Mouse (Mus musculus): Measurements from ENCODE around the gene Olfr576. TPM values are rescaled to one million over a fixed set of nuclear protein-coding genes. Genes with fewer than 3 reads are reported as not detected.
A peak's percentile ranks its signal among the peaks of the same experiment; 100 is the strongest.

Olfr576 gene
- total RNA-seq (2021) (not detected), polyA plus RNA-seq (2012; rRNA removed) (not detected in 2 replicates)
- long read RNA-seq: 0 reads

DNA sequence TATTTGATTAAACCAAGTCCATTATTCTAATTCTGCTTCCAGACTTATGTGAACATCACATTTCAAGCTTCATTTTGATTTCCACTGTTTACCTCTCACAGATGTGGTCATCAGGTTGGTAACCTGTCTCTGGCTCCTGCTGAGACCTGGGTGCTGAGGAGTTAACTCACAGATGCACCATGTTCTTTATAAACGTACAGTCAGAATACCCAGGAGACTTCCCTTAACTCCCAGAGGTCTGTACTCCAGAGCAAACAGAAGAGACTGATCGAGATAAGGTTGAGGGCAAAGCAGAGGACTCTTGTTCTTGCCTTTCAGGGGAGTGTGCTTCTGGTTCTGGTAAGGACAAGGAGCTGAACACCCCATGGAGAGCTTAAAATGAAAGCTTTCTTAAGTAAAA, at the start of gene Olfr576:
Olfr576 (plus strand) TSS at position 301 of the 400 bp plus-strand sequence.
- no peak for DNase-seq

DNA sequence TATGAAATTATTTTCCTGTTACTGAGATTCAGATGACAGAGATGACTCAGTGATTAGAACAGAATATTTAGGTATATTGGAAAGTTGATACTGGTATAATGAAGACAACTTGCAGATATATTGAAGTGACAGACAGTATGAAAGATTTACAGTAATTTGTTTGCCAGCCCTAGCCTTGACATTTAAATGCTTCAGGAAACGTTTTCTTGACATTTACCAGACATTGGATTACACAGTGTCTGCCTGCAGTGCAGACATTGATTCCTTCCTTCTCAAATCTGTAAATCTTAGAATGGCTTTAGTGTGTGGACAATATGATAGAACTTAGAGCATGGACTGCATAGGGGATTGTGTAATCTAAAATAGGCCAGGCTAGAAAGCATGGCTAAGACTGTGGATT, 47.2 kb upstream of the Olfr576 start:
- DNase-seq: no peak

DNA sequence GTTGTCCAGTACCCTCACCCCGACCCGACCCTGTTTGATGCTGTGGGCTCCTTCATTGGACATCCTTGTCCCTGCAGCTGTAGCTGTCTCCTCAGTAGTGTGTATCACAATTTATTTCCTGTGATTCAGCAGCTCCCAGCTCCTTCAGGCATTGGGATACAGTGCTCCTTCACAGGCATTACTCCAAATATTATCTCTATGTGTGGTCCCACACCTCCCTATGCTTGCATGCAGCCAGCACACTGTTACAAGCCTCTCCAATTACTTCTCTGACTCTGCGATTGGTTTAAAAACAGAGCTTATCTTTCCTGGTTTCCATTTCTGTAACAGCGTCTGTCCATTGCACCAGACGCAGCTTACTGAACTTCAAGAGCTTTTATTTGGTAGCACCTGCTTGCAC, 46.1 kb upstream of the Olfr576 start:
- DNase-seq: no peak

DNA sequence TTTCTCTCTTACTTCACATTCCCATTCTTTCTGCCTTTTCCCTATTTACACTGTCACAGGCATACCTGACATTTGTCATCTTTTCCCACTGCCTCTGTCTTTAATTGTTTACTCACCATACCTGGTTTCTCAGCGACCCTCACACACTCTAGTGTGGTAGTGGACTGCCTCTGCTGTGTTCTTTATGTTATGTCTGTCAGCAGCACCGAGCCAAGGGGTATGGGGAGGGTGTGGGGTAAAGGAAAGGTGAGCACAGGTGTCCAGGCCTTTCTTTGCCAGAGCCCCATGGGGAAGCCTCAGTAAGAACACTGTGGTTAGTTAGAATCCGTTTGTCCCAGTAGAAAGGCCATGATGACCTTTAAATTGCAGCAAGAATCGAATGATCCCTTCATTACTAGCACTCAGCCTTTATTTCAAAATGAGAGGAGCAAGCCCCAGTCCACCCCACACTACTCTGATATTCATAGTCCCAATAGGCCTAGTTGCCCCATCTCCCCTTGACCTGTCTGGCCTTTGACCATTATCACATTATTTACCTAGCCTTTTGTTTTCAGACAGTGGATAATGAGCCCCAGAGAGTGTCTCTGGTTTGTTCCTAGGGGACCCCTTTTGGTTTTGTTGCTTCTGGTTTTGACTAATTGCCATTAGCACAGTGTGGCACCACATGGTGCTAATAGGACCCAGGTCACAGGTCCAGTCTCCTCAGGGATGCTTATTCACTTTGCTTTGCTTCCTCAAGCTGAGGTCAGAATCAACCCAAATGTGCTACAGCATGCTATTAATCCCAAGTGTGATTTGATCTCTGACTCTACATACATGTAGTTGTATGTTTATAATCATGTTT, 45.2 kb upstream of the Olfr576 start, which contains the start of gene Olfr571:
Olfr571 (minus strand) TSS at position 505 of the 844 bp plus-strand sequence.
- no peak for DNase-seq

DNA sequence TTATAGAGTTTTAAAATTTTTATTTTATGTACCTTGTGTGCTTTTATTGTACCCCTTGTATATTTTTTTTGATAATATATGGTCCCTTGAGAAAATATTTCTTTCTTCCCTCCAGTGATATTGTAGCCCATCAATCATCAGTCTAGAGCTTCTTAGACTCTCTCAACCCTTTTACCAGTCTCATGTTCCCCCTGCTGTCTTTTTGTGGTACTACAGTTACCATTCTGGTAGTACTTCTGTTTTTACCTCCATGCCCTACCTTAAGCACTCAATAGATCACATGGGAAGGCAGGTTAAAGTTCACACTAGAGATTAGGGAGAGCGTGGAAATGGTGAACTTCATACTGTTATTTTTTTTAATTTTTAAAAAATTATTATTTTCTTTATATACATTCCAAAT, 42.8 kb upstream of the Olfr576 start:
- peak; percentile 9 for DNase-seq

DNA sequence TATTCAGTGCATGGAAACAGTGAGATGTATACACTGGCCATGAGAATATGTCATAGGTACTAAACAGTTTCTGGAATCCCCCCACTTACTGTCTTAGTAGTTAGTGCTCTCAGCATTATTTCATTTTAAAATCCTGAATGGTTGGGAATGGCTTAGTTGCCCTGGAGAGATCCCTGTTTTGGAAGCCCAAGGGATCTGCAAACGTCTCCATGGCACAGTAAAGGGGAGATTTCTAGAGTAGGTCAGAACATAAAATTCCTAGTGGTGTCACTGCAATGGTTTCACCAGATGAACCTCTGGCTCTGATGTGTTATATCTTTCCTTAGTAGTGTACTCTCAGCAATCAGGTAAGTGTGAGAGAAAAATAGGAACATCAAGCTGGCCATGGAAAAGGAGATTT, 38.4 kb upstream of the Olfr576 start, which contains the start of gene Olfr572:
Olfr572 (plus strand) TSS at position 301 of the 400 bp plus-strand sequence.
- no peak for DNase-seq

DNA sequence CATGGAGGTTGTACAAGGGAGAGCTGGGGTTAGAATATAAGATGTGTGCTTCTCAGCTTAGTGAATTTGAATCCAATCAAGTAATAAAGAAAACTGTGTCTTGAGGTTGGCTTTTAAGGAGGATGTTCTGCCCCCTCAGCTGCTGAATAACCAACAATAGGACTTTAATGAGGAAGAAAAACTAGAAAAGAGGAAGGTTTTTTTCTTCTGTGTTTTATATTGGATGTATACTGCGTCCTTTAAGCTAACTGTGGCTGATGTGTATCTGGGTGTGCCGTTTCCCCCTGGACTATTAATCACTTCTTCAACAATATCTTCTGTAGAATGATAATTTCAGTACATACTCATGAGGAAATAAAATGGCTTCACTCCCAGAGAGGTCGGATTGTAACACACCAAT, 35.4 kb upstream of the Olfr576 start:
- no peak for DNase-seq

DNA sequence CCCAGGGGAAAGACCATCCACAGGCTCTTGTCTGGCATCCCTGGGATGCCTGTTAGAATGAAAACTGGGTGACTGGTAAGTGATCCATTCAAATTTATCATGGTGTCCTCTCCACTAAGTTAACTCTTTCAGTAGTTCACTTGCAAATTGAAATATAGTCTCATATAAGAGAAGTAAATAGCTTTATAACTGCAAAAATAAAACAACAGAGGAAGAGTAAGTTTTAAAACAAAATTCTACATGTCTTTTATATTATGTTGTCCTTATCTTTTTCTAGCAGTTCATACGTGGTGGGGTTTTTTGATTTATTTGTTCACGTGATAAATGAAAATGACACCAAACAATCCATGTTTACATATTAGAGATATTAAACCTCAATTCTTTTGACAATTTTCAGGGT, 20.0 kb upstream of the Olfr576 start, which contains the start of gene Olfr573-ps1:
Olfr573-ps1 (minus strand) TSS at position 101 of the 400 bp plus-strand sequence.
- no peak for DNase-seq

DNA sequence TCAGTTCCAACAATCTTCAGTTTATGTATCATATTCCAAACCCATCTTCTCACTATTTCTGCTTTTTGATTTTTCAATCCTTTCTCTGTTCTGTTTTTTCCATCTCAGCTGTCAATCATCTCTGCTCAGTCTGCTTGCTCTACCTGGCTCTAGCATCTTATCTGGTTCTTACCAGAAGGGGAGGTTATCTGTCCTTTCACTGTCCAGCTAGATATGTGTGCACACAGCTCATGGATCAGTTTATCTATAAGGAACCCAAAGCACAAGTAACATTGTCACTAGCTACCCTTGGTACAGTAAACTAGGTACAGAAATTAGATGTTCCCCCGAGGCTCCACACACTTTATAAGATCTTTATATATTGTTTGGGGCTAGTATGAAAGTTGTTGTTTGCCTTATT, 19.0 kb upstream of the Olfr576 start:
- DNase-seq: no peak

DNA sequence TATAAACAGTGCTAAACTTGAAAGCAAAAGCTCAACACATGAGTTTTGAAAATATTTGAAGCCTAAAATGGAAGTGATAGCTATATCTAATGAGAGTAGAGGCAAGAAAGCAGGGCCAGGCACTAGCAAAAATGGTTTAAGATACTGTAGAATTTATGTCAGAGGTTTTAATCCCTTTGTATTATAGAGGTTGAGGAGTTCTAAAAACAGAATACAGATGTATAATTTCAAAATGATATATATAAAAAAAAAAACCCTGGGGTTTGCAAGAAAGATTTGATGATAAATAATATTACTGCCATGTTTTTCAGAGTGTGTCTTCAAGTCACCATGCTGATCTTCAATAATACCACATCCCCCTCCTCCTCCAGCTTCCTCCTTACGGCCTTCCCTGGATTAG, 14.3 kb upstream of the Olfr576 start, which contains the start of gene Olfr574:
Olfr574 (plus strand) TSS at position 301 of the 400 bp plus-strand sequence.
- no peak for DNase-seq

DNA sequence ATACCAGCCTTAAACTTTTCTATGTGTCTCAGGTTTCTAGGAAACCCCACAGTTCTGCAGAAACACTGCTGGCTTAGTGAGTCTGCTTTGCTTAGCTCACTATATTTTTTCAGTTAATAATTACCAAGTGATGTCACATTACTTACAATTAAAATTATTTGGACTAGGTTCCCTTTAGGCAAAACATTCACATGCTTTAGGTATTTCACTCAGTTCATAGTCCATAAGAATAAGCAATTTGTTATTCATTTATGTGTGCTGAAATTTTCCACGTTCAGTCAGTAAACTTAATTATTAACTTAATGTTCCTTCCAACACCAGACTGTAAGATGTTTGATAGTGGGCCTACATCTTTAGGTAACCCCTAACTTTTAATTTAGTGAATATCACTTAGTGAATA, 11.7 kb upstream of the Olfr576 start:
- no peak for DNase-seq

DNA sequence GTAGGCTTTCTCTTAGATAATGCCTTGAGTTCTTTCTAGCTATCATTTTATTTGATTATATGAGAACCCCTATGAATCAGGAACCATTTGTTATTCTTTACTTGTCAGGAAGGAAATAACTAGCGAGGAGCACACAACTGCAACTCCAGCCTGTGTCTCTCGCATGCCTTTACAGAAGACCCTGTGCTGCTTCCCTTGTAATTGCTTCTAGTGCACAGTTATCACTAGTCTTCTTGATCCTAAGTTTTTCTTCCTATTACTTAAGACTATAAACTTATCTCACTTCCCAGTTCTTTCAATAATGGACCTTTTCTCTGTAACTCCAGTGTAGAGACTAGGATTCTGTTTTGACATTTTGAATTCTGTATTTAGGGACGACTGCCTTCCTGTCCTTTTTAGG, 4.3 kb upstream of the Olfr576 start:
- no peak for DNase-seq

DNA sequence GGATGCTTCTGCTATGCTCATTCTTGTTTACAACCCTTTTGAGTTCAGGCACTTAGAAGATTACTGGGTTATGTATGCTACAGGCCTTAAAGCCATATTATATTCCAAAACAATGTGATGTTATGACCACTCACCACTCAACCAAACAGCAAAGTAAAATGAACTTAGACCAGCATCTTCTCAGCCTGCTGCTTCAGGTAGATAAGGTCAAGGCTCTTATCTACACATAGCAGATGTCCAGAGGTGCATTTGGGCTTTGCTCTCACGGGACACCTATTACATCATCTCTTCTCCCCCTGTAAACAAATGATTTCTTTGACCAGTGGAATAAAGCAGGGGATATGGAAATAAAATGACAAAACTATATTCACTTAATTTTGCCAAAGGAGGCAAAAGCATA, 3.9 kb upstream of the Olfr576 start, which contains the start of gene Olfr575:
Olfr575 (minus strand) TSS at position 183 of the 400 bp plus-strand sequence.
- DNase-seq: no peak

DNA sequence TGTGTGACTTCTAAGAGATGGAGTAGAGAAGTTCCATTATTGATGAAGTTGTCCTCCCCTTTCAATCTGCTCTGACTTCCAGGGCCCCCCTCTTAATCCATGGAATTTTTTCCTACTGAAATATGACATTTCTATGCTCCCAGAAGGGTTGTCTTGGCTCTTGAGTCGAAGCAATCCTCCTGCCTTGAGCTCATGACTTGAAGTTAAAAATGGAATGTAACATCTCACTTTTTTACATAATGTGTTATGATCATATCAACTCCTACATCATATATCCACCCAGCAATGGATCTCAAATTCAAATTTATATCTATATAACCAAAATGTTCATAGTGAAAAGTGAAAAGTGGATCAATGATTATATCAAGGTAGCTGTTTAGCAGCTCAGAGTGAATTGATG, 11.9 kb downstream of the Olfr576 start:
- no peak for DNase-seq

DNA sequence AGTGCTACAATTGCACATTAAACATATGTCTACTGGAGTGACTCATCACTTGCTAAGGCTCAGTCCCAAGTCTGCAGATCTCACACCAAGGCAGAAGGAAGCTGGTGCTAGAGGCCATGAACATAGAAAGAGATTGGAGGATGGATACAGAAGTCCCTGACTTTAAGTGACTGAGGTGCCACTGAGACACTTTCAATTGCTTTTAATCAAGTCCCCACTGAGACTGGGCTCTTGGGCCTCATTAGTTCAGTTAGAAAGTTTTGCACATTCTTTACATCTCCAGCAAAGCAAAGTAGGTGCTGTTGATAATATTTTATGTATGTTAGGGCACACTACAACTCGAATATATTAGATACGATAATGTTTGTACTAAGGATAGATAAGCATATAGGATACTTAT, 13.4 kb downstream of the Olfr576 start, which contains the start of gene Olfr577:
Olfr577 (minus strand) TSS at position 101 of the 400 bp plus-strand sequence.
- DNase-seq: no peak

DNA sequence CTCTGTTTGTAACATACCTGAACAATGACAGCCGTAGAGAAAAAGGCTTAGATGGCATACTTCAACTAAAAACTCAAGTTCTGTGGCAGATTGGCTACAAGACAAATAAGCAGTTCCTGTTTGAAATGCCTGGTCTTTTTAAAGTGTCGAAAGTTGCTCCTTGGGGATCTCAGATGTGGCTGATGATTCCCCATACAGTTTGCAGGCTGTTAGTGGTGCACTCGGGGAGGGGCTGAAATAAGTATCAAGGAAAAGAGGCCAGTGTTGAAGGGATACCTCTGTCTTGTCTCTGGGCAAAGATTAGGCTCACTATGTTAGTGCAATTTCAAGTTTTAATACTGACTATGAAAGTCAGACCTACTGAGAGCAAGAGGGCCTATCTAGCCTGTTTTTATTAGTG, 26.8 kb downstream of the Olfr576 start, which contains the start of gene Olfr578:
Olfr578 (minus strand) TSS at position 101 of the 400 bp plus-strand sequence.
- no peak for DNase-seq

Other genes with a start within 250 kb of the Olfr576 start
- gene Olfr33, start 243.6 kb upstream of the Olfr576 start, total RNA-seq (2021): not detected
- 0.11 TPM in 1 of 2 replicates, not detected in the other for gene Olfr33, start 243.6 kb upstream of the Olfr576 start, polyA plus RNA-seq (2012; rRNA removed)
- not detected for gene Olfr559, start 235.2 kb upstream of the Olfr576 start, total RNA-seq (2021)
- gene Olfr559, start 235.2 kb upstream of the Olfr576 start, polyA plus RNA-seq (2012; rRNA removed): not detected in 2 replicates
- gene Olfr560, start 203.3 kb upstream of the Olfr576 start, total RNA-seq (2021): not detected
- not detected in 2 replicates for gene Olfr560, start 203.3 kb upstream of the Olfr576 start, polyA plus RNA-seq (2012; rRNA removed)
- under 1 TPM in 1 of 2 experiments, not detected in 1; 0.24 TPM for gene Olfr78, start 203.2 kb upstream of the Olfr576 start, total RNA-seq (2021)
- 0.19 and 0.46 TPM in 2 replicates for gene Olfr78, start 203.2 kb upstream of the Olfr576 start, polyA plus RNA-seq (2012; rRNA removed)
- not detected for gene Olfr561, start 191.4 kb upstream of the Olfr576 start, total RNA-seq (2021)
- gene Olfr561, start 191.4 kb upstream of the Olfr576 start, polyA plus RNA-seq (2012; rRNA removed): not detected in 2 replicates
- not detected for gene Olfr564, start 159.2 kb upstream of the Olfr576 start, total RNA-seq (2021)
- gene Olfr564, start 159.2 kb upstream of the Olfr576 start, polyA plus RNA-seq (2012; rRNA removed): not detected in 2 replicates
- gene Olfr566, start 103.9 kb upstream of the Olfr576 start, total RNA-seq (2021): not detected
- gene Olfr566, start 103.9 kb upstream of the Olfr576 start, polyA plus RNA-seq (2012; rRNA removed): not detected in 2 replicates
- not detected for gene Olfr568, start 85.5 kb upstream of the Olfr576 start, total RNA-seq (2021)
- gene Olfr568, start 85.5 kb upstream of the Olfr576 start, polyA plus RNA-seq (2012; rRNA removed): not detected in 2 replicates
- not detected for gene Olfr569, start 71.8 kb upstream of the Olfr576 start, total RNA-seq (2021)
- not detected in 2 replicates for gene Olfr569, start 71.8 kb upstream of the Olfr576 start, polyA plus RNA-seq (2012; rRNA removed)
- gene Olfr570, start 68.1 kb upstream of the Olfr576 start, total RNA-seq (2021): not detected
- gene Olfr570, start 68.1 kb upstream of the Olfr576 start, polyA plus RNA-seq (2012; rRNA removed): not detected in 2 replicates
- gene Olfr571, start 45.1 kb upstream of the Olfr576 start, total RNA-seq (2021): not detected
- gene Olfr571, start 45.1 kb upstream of the Olfr576 start, polyA plus RNA-seq (2012; rRNA removed): not detected in 2 replicates
- gene Olfr572, start 38.3 kb upstream of the Olfr576 start, total RNA-seq (2021): not detected
- gene Olfr572, start 38.3 kb upstream of the Olfr576 start, polyA plus RNA-seq (2012; rRNA removed): not detected in 2 replicates
- gene Olfr573-ps1, start 20.1 kb upstream of the Olfr576 start, total RNA-seq (2021): not detected
- not detected in 2 replicates for gene Olfr573-ps1, start 20.1 kb upstream of the Olfr576 start, polyA plus RNA-seq (2012; rRNA removed)
- gene Olfr574, start 14.2 kb upstream of the Olfr576 start, total RNA-seq (2021): not detected
- not detected in 2 replicates for gene Olfr574, start 14.2 kb upstream of the Olfr576 start, polyA plus RNA-seq (2012; rRNA removed)
- gene Olfr575, start 3.9 kb upstream of the Olfr576 start, total RNA-seq (2021): not detected
- not detected in 2 replicates for gene Olfr575, start 3.9 kb upstream of the Olfr576 start, polyA plus RNA-seq (2012; rRNA removed)
- gene Olfr577, start 13.3 kb downstream of the Olfr576 start, total RNA-seq (2021): not detected
- gene Olfr577, start 13.3 kb downstream of the Olfr576 start, polyA plus RNA-seq (2012; rRNA removed): not detected in 2 replicates
- gene Olfr578, start 26.7 kb downstream of the Olfr576 start, total RNA-seq (2021): not detected
- not detected in 2 replicates for gene Olfr578, start 26.7 kb downstream of the Olfr576 start, polyA plus RNA-seq (2012; rRNA removed)
- gene Olfr582, start 75.4 kb downstream of the Olfr576 start, total RNA-seq (2021): not detected
- not detected in 2 replicates for gene Olfr582, start 75.4 kb downstream of the Olfr576 start, polyA plus RNA-seq (2012; rRNA removed)
- not detected for gene Olfr583, start 88.6 kb downstream of the Olfr576 start, total RNA-seq (2021)
- gene Olfr583, start 88.6 kb downstream of the Olfr576 start, polyA plus RNA-seq (2012; rRNA removed): not detected in 2 replicates
- gene Olfr584, start 119.2 kb downstream of the Olfr576 start, total RNA-seq (2021): not detected
- not detected in 2 replicates for gene Olfr584, start 119.2 kb downstream of the Olfr576 start, polyA plus RNA-seq (2012; rRNA removed)
- not detected for gene Olfr585, start 135.1 kb downstream of the Olfr576 start, total RNA-seq (2021)
- not detected in 2 replicates for gene Olfr585, start 135.1 kb downstream of the Olfr576 start, polyA plus RNA-seq (2012; rRNA removed)
- not detected for gene Olfr586, start 163.0 kb downstream of the Olfr576 start, total RNA-seq (2021)
- not detected in 2 replicates for gene Olfr586, start 163.0 kb downstream of the Olfr576 start, polyA plus RNA-seq (2012; rRNA removed)
- not detected for gene Olfr588-ps1, start 178.2 kb downstream of the Olfr576 start, total RNA-seq (2021)
- not detected in 2 replicates for gene Olfr588-ps1, start 178.2 kb downstream of the Olfr576 start, polyA plus RNA-seq (2012; rRNA removed)
- gene Olfr589, start 193.7 kb downstream of the Olfr576 start, total RNA-seq (2021): not detected
- gene Olfr589, start 193.7 kb downstream of the Olfr576 start, polyA plus RNA-seq (2012; rRNA removed): not detected in 2 replicates
- not detected for gene Olfr591, start 215.7 kb downstream of the Olfr576 start, total RNA-seq (2021)
- gene Olfr591, start 215.7 kb downstream of the Olfr576 start, polyA plus RNA-seq (2012; rRNA removed): not detected in 2 replicates
- gene Olfr592, start 222.1 kb downstream of the Olfr576 start, total RNA-seq (2021): not detected
- gene Olfr592, start 222.1 kb downstream of the Olfr576 start, polyA plus RNA-seq (2012; rRNA removed): not detected in 2 replicates
- gene Olfr593, start 249.2 kb downstream of the Olfr576 start, total RNA-seq (2021): not detected
- not detected in 2 replicates for gene Olfr593, start 249.2 kb downstream of the Olfr576 start, polyA plus RNA-seq (2012; rRNA removed)

Measured in adrenal gland, adult 2 months (tissue).